ENCODE assay signal across 9 mouse cellular contexts in the genomic region with DNA sequence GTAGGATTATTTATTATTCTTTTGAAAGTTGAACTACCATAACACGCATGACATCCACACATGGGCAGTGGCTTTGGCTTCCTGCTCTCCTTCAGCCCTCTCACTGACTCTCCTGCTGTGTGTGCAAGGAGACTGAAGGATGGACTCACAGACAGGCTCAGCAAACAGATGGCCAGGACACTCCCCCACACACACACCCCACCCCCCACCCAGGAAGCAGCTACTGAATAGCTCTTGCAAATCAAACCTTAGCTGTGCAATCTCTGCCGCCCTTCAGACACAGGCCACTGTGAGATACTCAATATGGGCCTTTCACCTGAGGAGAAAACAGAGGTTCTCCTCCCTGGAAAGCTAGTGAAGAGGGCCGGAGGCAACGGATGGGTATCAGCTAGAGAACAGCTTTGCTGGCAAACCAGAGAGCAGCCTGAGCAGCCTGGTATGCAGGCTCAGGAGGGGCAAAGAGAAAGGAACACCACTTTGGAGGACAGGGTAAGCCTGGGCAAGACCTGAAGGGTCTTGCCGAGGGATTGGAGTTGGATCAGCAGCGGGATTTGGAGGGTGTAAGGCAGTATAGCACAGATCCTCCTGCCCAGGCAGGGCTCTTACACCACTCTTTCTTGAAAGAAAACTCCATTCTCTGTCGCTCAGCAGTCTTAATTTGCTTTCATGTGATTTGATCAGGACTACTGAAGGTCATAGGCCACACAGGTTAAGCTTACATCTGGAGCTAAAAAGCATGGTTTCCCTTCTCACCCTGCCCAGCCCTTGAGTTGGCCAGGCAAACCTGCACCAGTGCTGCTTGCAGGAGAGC. TPM values are rescaled to one million over a fixed set of nuclear protein-coding genes. Genes with fewer than 3 reads are reported as not detected.
A peak's percentile ranks its signal among the peaks of the same experiment; 100 is the strongest.
DNase-seq lines count a peak whose midpoint lies in the region; ATAC-seq and TF ChIP-seq lines count a peak whose summit lies in the region.
"Had no signal": no experiment of that assay in that cellular context is flagged by ENCODE, and none has a peak within 500 bp of the region (broad histone marks: within the 10 kb centered on the region; RNA-seq: fewer than 3 reads in every experiment).

No protein-coding gene starts in this region.

- H3K4me3 ChIP-seq in kidney, postnatal 0 days (replicated peaks; ENCODE audit: low read depth, low read length) = no peak overlapping the region
- peak overlapping the region; percentile 86 for H3K4me3 ChIP-seq in embryonic facial prominence, embryonic 10.5 days
- H3K4me3 ChIP-seq in intestine, postnatal 0 days (ENCODE audit: low read depth, low read length) = no peak overlapping the region
- peak overlapping the region; percentile 7; the same call in 1 of the 2 replicates for H3K4me3 ChIP-seq in small intestine, adult 2 months (ENCODE audit: low read depth, low read length)
- no peak overlapping the region for H3K4me3 ChIP-seq in thymus, adult 2 months (ENCODE audit: control insufficient read depth, insufficient read depth, low read length)

- no peaks in the 10 kb centered on the region for H3K27me3 ChIP-seq in kidney, postnatal 0 days (ENCODE audit: insufficient read depth, low read length)
- peaks cover 40% of the 10 kb centered on the region for H3K27me3 ChIP-seq in embryonic facial prominence, embryonic 10.5 days (replicated peaks; ENCODE audit: low read depth, poor library complexity, severe bottlenecking)
- peaks cover 36% of the 10 kb centered on the region for H3K27me3 ChIP-seq in intestine, postnatal 0 days (replicated peaks; ENCODE audit: control insufficient read depth, insufficient read depth, low read length)
- H3K27me3 ChIP-seq in small intestine, adult 2 months (ENCODE audit: control insufficient read depth, insufficient read depth, low read length) = peaks cover 45% of the 10 kb centered on the region
- H3K27me3 ChIP-seq in thymus, adult 2 months (ENCODE audit: control insufficient read depth, insufficient read depth, low read length) = peaks cover 25% of the 10 kb centered on the region

- intact Hi-C loops in gastrocnemius, postnatal 14 days (cut with DNase I; ENCODE audit: low total_unique reads) = loop anchor here (5.0 kb wide), 1 partner anchor 41 kb away; no protein-coding TSS in a partner anchor

- no peak for DNase-seq in kidney, postnatal 0 days (ENCODE audit: low spot score)
- no peak for DNase-seq in kidney, postnatal 4 days
- DNase-seq in embryonic facial prominence, embryonic 10.5 days (ENCODE audit: low spot score) = no peak
- no peak for DNase-seq in spleen, postnatal 10 days (ENCODE audit: low spot score in 2 of 2)
- DNase-seq in gastrocnemius, postnatal 14 days = no peak
- DNase-seq in thymus, adult 2 months = no peak
- DNase-seq: lung, adult 18-20 months had no signal

- WGBS in kidney, postnatal 0 days = 59% methylated on average over 7 of the region's 7 CpGs
- WGBS in embryonic facial prominence, embryonic 10.5 days = 28% methylated on average over 7 of the region's 7 CpGs
- 61% methylated on average over 7 of the region's 7 CpGs for WGBS in intestine, postnatal 0 days
- 74% methylated on average over 7 of the region's 7 CpGs for WGBS in small intestine, adult 2 months
- 86% methylated on average over 7 of the region's 7 CpGs for WGBS in thymus, adult 2 months

- no peak for TF ChIP-seq CTCF in kidney, postnatal 0 days (IDR thresholded peaks at IDR 0.05; ENCODE audit: low read depth)
- no peak for TF ChIP-seq CTCF in intestine, postnatal 0 days (IDR thresholded peaks at IDR 0.05; ENCODE audit: low read depth)
- no peak for TF ChIP-seq CTCF in small intestine, adult 2 months (IDR thresholded peaks at IDR 0.05; ENCODE audit: extremely low read depth, insufficient read length, insufficient replicate concordance, low read depth, low read length)
- TF ChIP-seq CTCF in thymus, adult 2 months (IDR thresholded peaks at IDR 0.05; ENCODE audit: borderline replicate concordance, control insufficient read depth, extremely low read depth, insufficient read depth, low read length, poor library complexity) = no peak

- H3K9me3 ChIP-seq in kidney, postnatal 0 days (replicated peaks; ENCODE audit: low read length) = no peaks in the 10 kb centered on the region
- H3K9me3 ChIP-seq in embryonic facial prominence, embryonic 10.5 days = no peaks in the 10 kb centered on the region
- no peaks in the 10 kb centered on the region for H3K9me3 ChIP-seq in intestine, postnatal 0 days (ENCODE audit: control insufficient read depth)

- no peaks in the 10 kb centered on the region for H3K36me3 ChIP-seq in kidney, postnatal 0 days (ENCODE audit: insufficient read depth, low read length)
- H3K36me3 ChIP-seq in embryonic facial prominence, embryonic 10.5 days (replicated peaks) = no peaks in the 10 kb centered on the region
- no peaks in the 10 kb centered on the region for H3K36me3 ChIP-seq in intestine, postnatal 0 days (ENCODE audit: control insufficient read depth, insufficient read depth)
- no peaks in the 10 kb centered on the region for H3K36me3 ChIP-seq in small intestine, adult 2 months (ENCODE audit: control insufficient read depth, insufficient read depth, low read length)
- H3K36me3 ChIP-seq in thymus, adult 2 months (ENCODE audit: control insufficient read depth, insufficient read depth, low read length) = no peaks in the 10 kb centered on the region

- no peak overlapping the region for H3K9ac ChIP-seq in kidney, postnatal 0 days (ENCODE audit: low read depth, low read length)
- no peak overlapping the region for H3K9ac ChIP-seq in intestine, postnatal 0 days (ENCODE audit: low read depth, low read length)

- H3K4me2 ChIP-seq in kidney, postnatal 0 days (ENCODE audit: low read length) = peak overlapping the region; percentile 28
- H3K4me2 ChIP-seq in intestine, postnatal 0 days (replicated peaks; ENCODE audit: low read depth) = peak overlapping the region; percentile 97

- ATAC-seq in kidney, postnatal 0 days (replicated peaks; ENCODE audit: low FRiP score, low read depth) = no peak
- ATAC-seq in intestine, postnatal 0 days = no peak

- TF ChIP-seq POLR2A in small intestine, adult 2 months (IDR thresholded peaks at IDR 0.05; ENCODE audit: low read depth, low read length) = no peak
- TF ChIP-seq POLR2A in thymus, adult 2 months (IDR thresholded peaks at IDR 0.05; ENCODE audit: control insufficient read depth, extremely low read depth, insufficient read depth, low read length, poor library complexity) = no peak

- no peak overlapping the region for H3K27ac ChIP-seq in kidney, postnatal 0 days
- no peak overlapping the region; the same call in 1 of the 2 replicates for H3K27ac ChIP-seq in embryonic facial prominence, embryonic 10.5 days (replicated peaks)
- no peak overlapping the region for H3K27ac ChIP-seq in intestine, postnatal 0 days (ENCODE audit: low read depth, low read length)
- H3K27ac ChIP-seq in small intestine, adult 2 months (ENCODE audit: insufficient read depth, low read depth, low read length) = no peak overlapping the region
- no peak overlapping the region for H3K27ac ChIP-seq in thymus, adult 2 months (ENCODE audit: control insufficient read depth, insufficient read depth, low read length)

- peaks cover 9% of the 10 kb centered on the region for H3K4me1 ChIP-seq in kidney, postnatal 0 days (replicated peaks; ENCODE audit: insufficient read depth, low read length)
- peaks cover 74% of the 10 kb centered on the region for H3K4me1 ChIP-seq in embryonic facial prominence, embryonic 10.5 days
- no peaks in the 10 kb centered on the region for H3K4me1 ChIP-seq in intestine, postnatal 0 days (replicated peaks; ENCODE audit: control insufficient read depth, insufficient read depth, low read length)
- peaks cover 9% of the 10 kb centered on the region; the same call in 1 of the 2 replicates for H3K4me1 ChIP-seq in small intestine, adult 2 months (ENCODE audit: control insufficient read depth, insufficient read depth, insufficient read length, low read length)
- peaks cover 19% of the 10 kb centered on the region; the same call in 1 of the 2 replicates for H3K4me1 ChIP-seq in thymus, adult 2 months (replicated peaks; ENCODE audit: control insufficient read depth, insufficient read depth, low read length)

RNA-seq across cellular contexts. Expression of gene Mtcl1, which starts 3.1 kb away (rescaled TPM):
- polyA plus RNA-seq in kidney, postnatal 0 days (2015; fragmentation: Nextera tagmentation; extraction: Ambion mirVana) = 3.5 and 3.6 TPM in 2 replicates
- polyA plus RNA-seq in embryonic facial prominence, embryonic 10.5 days (2016; fragmentation: Nextera tagmentation; extraction: Ambion mirVana) = 13.2 and 22.3 TPM in 2 replicates
- polyA plus RNA-seq in intestine, postnatal 0 days (2015; fragmentation: Nextera tagmentation; extraction: Ambion mirVana) = 1.5 and 1.9 TPM in 2 replicates
- 1.8 and 1.9 TPM in 2 replicates for polyA plus RNA-seq in small intestine, adult 2 months (2012; rRNA removed)
- 1 to 10 TPM; 7.6 to 9.2 TPM for total RNA-seq in gastrocnemius, postnatal 14 days (2021)
- polyA plus RNA-seq in thymus, adult 2 months (2012; rRNA removed) = 5.8 and 6.2 TPM in 2 replicates

Comparison
In these comparisons a context has a peak if more than half of its experiments do, and no peak if none do; other contexts are left out.
1. H3K4me3 ChIP-seq: peak in embryonic facial prominence, embryonic 10.5 days (single experiment) and small intestine, adult 2 months (single experiment); none in kidney, postnatal 0 days (single experiment), intestine, postnatal 0 days (single experiment) and thymus, adult 2 months (single experiment).